Mouse (Mus musculus) fibroblast of lung, adult 2 months (primary cell): Measurements from ENCODE around the gene Gm10282.

Source experiments
- DNase-seq: peaks from one replicate; pipeline ENCODE4 v3.0.0-alpha.2; 2011; ENCODE audit warnings: low read depth

Gene Gm10282

DNA sequence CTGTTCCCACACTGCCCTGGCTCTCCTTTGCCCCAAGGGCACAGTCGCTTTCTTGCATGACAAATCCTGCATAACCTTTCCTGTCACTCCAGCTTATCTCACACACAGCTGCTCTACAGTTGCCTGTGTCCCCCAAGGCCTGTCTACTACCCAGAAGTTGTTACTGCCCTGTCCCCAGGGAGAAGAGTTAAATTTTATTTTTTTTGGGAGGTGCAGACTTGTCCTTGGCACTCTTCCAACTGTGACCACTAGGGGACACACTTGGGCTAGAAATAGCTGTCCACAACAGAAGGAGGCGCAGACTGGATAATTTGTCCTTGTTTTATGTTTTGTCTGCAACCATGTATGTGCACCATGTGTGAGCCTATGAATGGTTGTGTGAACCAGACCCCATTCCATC, 44.0 kb downstream of the Gm10282 start:
- DNase-seq, result no peak

DNA sequence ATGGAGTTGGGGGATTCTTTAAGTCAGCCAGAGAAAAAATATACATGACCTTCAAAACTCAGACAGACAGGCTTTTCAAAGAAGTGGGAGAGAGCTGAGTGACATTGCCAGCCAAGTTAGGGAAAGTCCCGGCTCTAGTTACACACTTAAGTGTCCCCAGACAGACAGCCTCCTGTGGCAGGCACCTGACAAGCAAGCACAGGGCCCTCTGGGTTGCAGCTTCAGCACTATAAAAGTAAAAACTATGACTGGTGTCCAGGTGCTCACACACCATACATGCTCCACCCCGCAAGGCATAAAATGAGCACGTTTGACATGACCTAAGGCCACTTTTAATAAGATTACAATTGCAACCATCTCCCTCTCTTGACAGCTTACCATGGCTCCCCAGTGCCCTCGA, 44.5 kb downstream of the Gm10282 start:
- DNase-seq, result no peak

DNA sequence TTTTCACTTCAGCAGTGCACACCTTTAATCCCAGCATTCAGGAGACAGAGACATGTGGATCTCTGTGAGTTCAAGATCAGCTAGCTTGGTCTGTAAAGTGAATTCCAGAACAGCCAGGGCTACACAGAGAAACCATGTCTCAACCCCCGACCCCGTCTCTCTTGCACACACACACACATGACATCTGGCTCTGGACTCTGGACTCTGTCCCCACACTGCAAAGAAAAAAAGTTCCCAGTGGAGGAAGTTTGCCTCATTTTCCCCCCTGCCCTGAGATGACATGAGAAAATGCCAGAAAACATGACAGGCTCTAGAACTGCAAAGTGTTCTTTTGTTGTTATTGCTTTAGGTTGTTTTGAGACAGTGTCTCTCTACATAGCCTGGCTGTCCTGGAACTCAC, 45.2 kb downstream of the Gm10282 start:
- DNase-seq, result no peak

DNA sequence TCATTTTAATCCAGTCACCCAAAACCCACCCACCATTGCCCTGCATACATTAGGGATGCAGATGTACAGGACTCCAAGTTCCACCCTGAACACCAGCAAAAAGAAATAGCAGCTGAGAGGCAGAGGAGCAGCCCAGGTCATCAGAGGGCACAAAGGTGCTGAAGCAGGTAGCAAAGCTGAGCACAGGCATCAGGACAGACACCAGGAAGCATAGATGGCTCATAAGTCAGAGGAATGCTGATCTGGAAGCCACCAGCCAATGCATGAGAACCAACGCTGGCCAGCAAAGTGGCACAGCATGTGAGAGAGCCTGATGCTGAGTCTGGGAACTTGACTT, 47.2 kb downstream of the Gm10282 start:
- no peak for DNase-seq

DNA sequence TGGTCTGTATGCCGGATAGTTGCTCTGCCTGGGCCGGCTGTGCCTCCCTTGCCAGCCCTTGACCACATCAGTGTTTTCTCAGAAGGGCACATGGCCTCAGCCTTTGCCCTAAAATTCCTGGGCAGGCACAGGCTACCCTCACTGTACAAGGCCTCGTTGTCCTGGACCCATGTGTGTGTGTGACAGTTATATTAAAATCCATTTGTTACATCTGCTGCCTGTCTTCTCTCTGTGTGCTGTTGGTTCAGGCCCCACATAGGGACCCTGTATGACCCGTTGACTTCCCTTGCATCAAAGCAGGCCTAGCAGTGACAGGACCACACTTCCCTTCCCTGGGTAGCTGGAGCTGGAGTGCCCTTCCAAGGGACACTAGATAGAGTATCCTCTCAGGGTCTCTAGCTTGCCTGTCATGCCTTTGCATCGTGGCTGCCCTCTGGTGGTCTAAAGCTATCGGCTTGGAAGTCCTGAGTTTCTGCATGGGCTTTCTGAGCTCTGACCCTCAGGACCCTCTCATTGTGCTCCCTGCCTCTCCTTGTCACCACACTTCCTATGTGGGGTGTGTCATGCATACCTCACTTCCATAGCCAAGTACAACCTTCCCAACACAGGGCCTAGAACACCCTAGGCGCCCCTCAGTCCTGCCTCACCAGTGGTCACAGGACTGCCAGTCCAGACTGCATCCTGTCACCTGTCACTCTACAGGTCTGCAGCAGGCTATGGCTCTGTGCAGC, 47.7 kb downstream of the Gm10282 start:
- no peak for DNase-seq
